Comparison of ENCODE assay signal across 9 mouse cellular contexts in the genomic region with DNA sequence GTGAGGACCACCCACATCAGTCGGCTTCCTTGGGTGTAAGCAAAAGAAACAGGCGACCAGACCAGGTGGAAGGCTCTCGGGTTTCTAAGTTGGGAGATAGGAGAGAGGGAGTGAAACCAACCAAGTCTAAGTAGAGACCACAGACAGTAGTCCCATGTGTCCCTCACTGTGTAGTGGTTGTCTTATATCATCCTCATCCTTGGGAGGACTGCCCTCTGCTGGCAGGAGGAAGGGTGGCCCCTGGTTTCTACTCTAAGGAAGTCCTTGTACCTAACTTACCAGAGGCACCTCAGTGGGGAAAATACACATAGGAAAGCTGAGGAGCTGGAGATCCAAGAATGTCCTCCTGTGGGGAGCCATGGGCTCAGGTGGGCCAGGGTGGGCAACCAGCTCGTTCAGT. TPM values are rescaled to one million over a fixed set of nuclear protein-coding genes. Genes with fewer than 3 reads are reported as not detected.
DNase-seq lines count a peak whose midpoint lies in the region; ATAC-seq and TF ChIP-seq lines count a peak whose summit lies in the region.
"Had no signal": no experiment of that assay in that cellular context is flagged by ENCODE, and none has a peak within 500 bp of the region (broad histone marks: within the 10 kb centered on the region; RNA-seq: fewer than 3 reads in every experiment).

No protein-coding gene starts in this region.

- H3K4me3 ChIP-seq in cerebellum, adult 2 months (replicated peaks; ENCODE audit: insufficient read depth, low read depth, low read length), result no peak overlapping the region
- H3K4me3 ChIP-seq in liver, postnatal 0 days (ENCODE audit: low read depth, low read length), result no peak overlapping the region
- H3K4me3 ChIP-seq: stomach, embryonic 15.5 days had no signal

- no peaks in the 10 kb centered on the region for H3K27me3 ChIP-seq in cerebellum, adult 2 months (ENCODE audit: control insufficient read depth, insufficient read depth, low read length)
- no peaks in the 10 kb centered on the region for H3K27me3 ChIP-seq in liver, postnatal 0 days (ENCODE audit: insufficient read depth, low read length)
- H3K27me3 ChIP-seq: stomach, embryonic 15.5 days had no signal

- H3K9ac ChIP-seq in liver, postnatal 0 days (replicated peaks), result no peak overlapping the region
- H3K9ac ChIP-seq: stomach, embryonic 15.5 days had no signal

- no peaks in the 10 kb centered on the region for H3K9me3 ChIP-seq in liver, postnatal 0 days (ENCODE audit: low read length)
- H3K9me3 ChIP-seq: stomach, embryonic 15.5 days had no signal

- WGBS in cerebellum, adult 2 months, result 37% methylated on average over 4 of the region's 4 CpGs
- 28% methylated on average over 4 of the region's 4 CpGs for WGBS in liver, postnatal 0 days (ENCODE audit: insufficient replicate concordance)

- ATAC-seq in liver, postnatal 0 days, result no peak

- peak; percentile 33; the same call in 1 of the 2 replicates for TF ChIP-seq CTCF in cerebellum, adult 2 months (IDR thresholded peaks at IDR 0.05; ENCODE audit: borderline replicate concordance, insufficient read depth, low read depth, low read length)
- TF ChIP-seq CTCF in liver, postnatal 0 days (IDR thresholded peaks at IDR 0.05; ENCODE audit: low read depth), result peak; percentile 69

- TF ChIP-seq EP300 in liver, postnatal 0 days (IDR thresholded peaks at IDR 0.05; ENCODE audit: low read depth), result no peak

- DNase-seq in urinary bladder, postnatal 14 days (ENCODE audit: low spot score), result peak; percentile 42
- DNase-seq in urinary bladder, postnatal 36 days (ENCODE audit: low spot score in 2 of 2), result no peak
- DNase-seq in cerebellum, adult 2 months, result peak; percentile 25 to 37
- DNase-seq in frontal cortex, postnatal 10 days (ENCODE audit: low spot score in 2 of 2), result peak; percentile 34 to 48
- peak; percentile 81 for DNase-seq in kidney, postnatal 10 days
- peak; percentile 52 for DNase-seq in liver, postnatal 0 days
- DNase-seq in right cerebral cortex, adult 18-20 months, result peak; percentile 69
- DNase-seq in urinary bladder, postnatal 10 days (ENCODE audit: low spot score), result no peak

- TF ChIP-seq POLR2A in cerebellum, adult 2 months (IDR thresholded peaks at IDR 0.05; ENCODE audit: borderline replicate concordance, insufficient read depth, low read length), result no peak

- H3K4me2 ChIP-seq in liver, postnatal 0 days (ENCODE audit: low read depth, low read length), result no peak overlapping the region
- H3K4me2 ChIP-seq: stomach, embryonic 15.5 days had no signal

- no peaks in the 10 kb centered on the region for H3K36me3 ChIP-seq in liver, postnatal 0 days (replicated peaks; ENCODE audit: insufficient read depth, low read length)
- H3K36me3 ChIP-seq: stomach, embryonic 15.5 days had no signal

- no peaks in the 10 kb centered on the region for H3K4me1 ChIP-seq in cerebellum, adult 2 months (ENCODE audit: control insufficient read depth, insufficient read depth, low read length)
- H3K4me1 ChIP-seq in liver, postnatal 0 days (ENCODE audit: insufficient read depth), result no peaks in the 10 kb centered on the region
- H3K4me1 ChIP-seq: stomach, embryonic 15.5 days had no signal

- no peak overlapping the region for H3K27ac ChIP-seq in cerebellum, adult 2 months (ENCODE audit: insufficient read depth, low read length)
- H3K27ac ChIP-seq in liver, postnatal 0 days (ENCODE audit: low read depth), result no peak overlapping the region
- H3K27ac ChIP-seq: stomach, embryonic 15.5 days had no signal

RNA-seq across cellular contexts. Expression of a gene that starts 23.8 kb away (rescaled TPM):
- not detected in 2 replicates for polyA plus RNA-seq in cerebellum, adult 2 months (2012; rRNA removed)
- 0.05 TPM in 1 of 2 replicates, not detected in the other for polyA plus RNA-seq in liver, postnatal 0 days (2015; fragmentation: Nextera tagmentation; extraction: Ambion mirVana)

RNA-seq across cellular contexts. Expression of a gene that starts 44.5 kb away (rescaled TPM):
- polyA plus RNA-seq in cerebellum, adult 2 months (2012; rRNA removed), result 0.23 and 0.25 TPM in 2 replicates
- polyA plus RNA-seq in liver, postnatal 0 days (2015; fragmentation: Nextera tagmentation; extraction: Ambion mirVana), result 0.14 and 0.26 TPM in 2 replicates

Comparison
In these comparisons a context has a peak if more than half of its experiments do, and no peak if none do; other contexts are left out.
1. DNase-seq: peak in urinary bladder, postnatal 14 days (single experiment), cerebellum, adult 2 months (2 of 2), frontal cortex, postnatal 10 days (2 of 2), kidney, postnatal 10 days (single experiment), liver, postnatal 0 days (single experiment) and right cerebral cortex, adult 18-20 months (single experiment); none in urinary bladder, postnatal 36 days (0 of 2) and urinary bladder, postnatal 10 days (single experiment).